28 mouse cellular contexts compared by ENCODE assay signal in genomic region chr1:36191966-36192365, GRCm38 (mm10). TPM values are rescaled to one million over a fixed set of nuclear protein-coding genes. Genes with fewer than 3 reads are reported as not detected.
A peak's percentile ranks its signal among the peaks of the same experiment; 100 is the strongest.
DNase-seq lines count a peak whose midpoint lies in the region; ATAC-seq and TF ChIP-seq lines count a peak whose summit lies in the region.
"Had no signal": no experiment of that assay in that cellular context is flagged by ENCODE, and none has a peak within 500 bp of the region (broad histone marks: within the 10 kb centered on the region; RNA-seq: fewer than 3 reads in every experiment).

No protein-coding gene starts in this region.

- peaks cover 91% of the 10 kb centered on the region for H3K36me3 ChIP-seq in heart, embryonic 14.5 days (ENCODE audit: control insufficient read depth, insufficient read depth, low read length)
- peaks cover 75% of the 10 kb centered on the region for H3K36me3 ChIP-seq in lung, embryonic 14.5 days (ENCODE audit: insufficient read depth)
- peaks cover 96% of the 10 kb centered on the region for H3K36me3 ChIP-seq in kidney, embryonic 15.5 days

- H3K27me3 ChIP-seq in heart, embryonic 14.5 days (ENCODE audit: control insufficient read depth, insufficient read depth, low read length): no peaks in the 10 kb centered on the region
- H3K27me3 ChIP-seq in lung, embryonic 14.5 days (ENCODE audit: insufficient read depth, low read length): no peaks in the 10 kb centered on the region
- no peaks in the 10 kb centered on the region for H3K27me3 ChIP-seq in kidney, embryonic 15.5 days
- H3K27me3 ChIP-seq: limb, embryonic 15.5 days; liver, embryonic 15.5 days; midbrain, embryonic 15.5 days; neural tube, embryonic 15.5 days had no signal

- 28% methylated on average over 11 of the region's 11 CpGs for WGBS in heart, embryonic 14.5 days
- 59% methylated on average over 11 of the region's 11 CpGs for WGBS in lung, embryonic 14.5 days
- 90% methylated on average over 11 of the region's 11 CpGs for WGBS in kidney, embryonic 15.5 days

- peak; percentile 74 for ATAC-seq in heart, embryonic 14.5 days (ENCODE audit: insufficient number of reproducible peaks, insufficient read depth, low FRiP score, low read depth)
- peak; percentile 73; the same call in 1 of the 2 replicates for ATAC-seq in lung, embryonic 14.5 days (ENCODE audit: insufficient read depth)
- no peak for ATAC-seq in kidney, embryonic 15.5 days (replicated peaks; ENCODE audit: low FRiP score)
- ATAC-seq: forebrain, embryonic 16.5 days; intestine, postnatal 0 days; midbrain, embryonic 15.5 days had no signal

- no peak for TF ChIP-seq CTCF in lung, embryonic 14.5 days (IDR thresholded peaks at IDR 0.05; ENCODE audit: low read depth)

- intact Hi-C loops in heart, postnatal 25 days (cut with DNase I): no loop called here

- peak overlapping the region; percentile 1; the same call in 1 of the 2 replicates for H3K4me2 ChIP-seq in heart, embryonic 14.5 days (ENCODE audit: low read length)
- no peak overlapping the region for H3K4me2 ChIP-seq in lung, embryonic 14.5 days
- H3K4me2 ChIP-seq in kidney, embryonic 15.5 days: no peak overlapping the region
- H3K4me2 ChIP-seq: hindbrain, embryonic 14.5 days; limb, embryonic 15.5 days; liver, embryonic 15.5 days; midbrain, embryonic 15.5 days; neural tube, embryonic 15.5 days had no signal

- H3K9ac ChIP-seq in heart, embryonic 14.5 days (ENCODE audit: low read length): no peak overlapping the region
- no peak overlapping the region for H3K9ac ChIP-seq in lung, embryonic 14.5 days
- no peak overlapping the region for H3K9ac ChIP-seq in kidney, embryonic 15.5 days
- H3K9ac ChIP-seq: hindbrain, embryonic 14.5 days; limb, embryonic 15.5 days; liver, embryonic 15.5 days; midbrain, embryonic 15.5 days; neural tube, embryonic 15.5 days had no signal

- no peak overlapping the region for H3K4me3 ChIP-seq in heart, embryonic 14.5 days (ENCODE audit: control insufficient read depth in 1 of 2, insufficient read depth in 1 of 2, low read depth in 1 of 2, low read length in 2 of 2)
- H3K4me3 ChIP-seq in lung, embryonic 14.5 days (ENCODE audit: low read depth, low read length): no peak overlapping the region
- H3K4me3 ChIP-seq in kidney, embryonic 15.5 days (replicated peaks): no peak overlapping the region
- H3K4me3 ChIP-seq: erythroblast, embryonic 14.5 days; limb, embryonic 10.5 days; limb, embryonic 15.5 days; liver, embryonic 15.5 days; midbrain, embryonic 10.5 days; midbrain, embryonic 15.5 days; neural tube, embryonic 15.5 days had no signal

- H3K27ac ChIP-seq in heart, embryonic 14.5 days (replicated peaks in 1 of 2; ENCODE audit: control insufficient read depth in 1 of 2, insufficient read depth in 1 of 2, low read depth in 2 of 2, low read length in 2 of 2): peak overlapping the region; percentile 54 to 78
- no peak overlapping the region for H3K27ac ChIP-seq in lung, embryonic 14.5 days (ENCODE audit: low read depth)
- H3K27ac ChIP-seq in kidney, embryonic 15.5 days: no peak overlapping the region
- H3K27ac ChIP-seq: hindbrain, embryonic 14.5 days; limb, embryonic 10.5 days; limb, embryonic 15.5 days; liver, embryonic 15.5 days; midbrain, embryonic 10.5 days; midbrain, embryonic 15.5 days; neural tube, embryonic 15.5 days had no signal

- no peaks in the 10 kb centered on the region for H3K9me3 ChIP-seq in heart, embryonic 14.5 days (ENCODE audit: control insufficient read depth, low read length)
- H3K9me3 ChIP-seq in lung, embryonic 14.5 days (ENCODE audit: low read depth, low read length): no peaks in the 10 kb centered on the region
- no peaks in the 10 kb centered on the region for H3K9me3 ChIP-seq in kidney, embryonic 15.5 days (replicated peaks)
- H3K9me3 ChIP-seq: limb, embryonic 10.5 days; limb, embryonic 15.5 days; liver, embryonic 15.5 days; midbrain, embryonic 10.5 days; midbrain, embryonic 15.5 days; neural tube, embryonic 15.5 days had no signal

- peaks cover 2 to 7% of the 10 kb centered on the region in 2 experiments; a peak in 3 of 4 replicates for H3K4me1 ChIP-seq in heart, embryonic 14.5 days (ENCODE audit: control insufficient read depth in 2 of 2, insufficient read depth in 2 of 2, low read length in 2 of 2)
- no peaks in the 10 kb centered on the region for H3K4me1 ChIP-seq in lung, embryonic 14.5 days (ENCODE audit: insufficient read depth)
- H3K4me1 ChIP-seq in kidney, embryonic 15.5 days: no peaks in the 10 kb centered on the region
- H3K4me1 ChIP-seq: limb, embryonic 10.5 days; limb, embryonic 15.5 days; liver, embryonic 15.5 days; midbrain, embryonic 10.5 days; midbrain, embryonic 15.5 days; neural tube, embryonic 15.5 days had no signal

- DNase-seq in heart, postnatal 25 days (ENCODE audit: low spot score): no peak
- DNase-seq in lung, embryonic 14.5 days: peak; percentile 64
- DNase-seq in lung, postnatal 25 days (ENCODE audit: low spot score): no peak
- DNase-seq in right cerebral cortex, adult 2 months (ENCODE audit: low spot score in 2 of 2): peak; percentile 18 to 41
- DNase-seq in right cerebral cortex, postnatal 4 days: no peak
- DNase-seq: adrenal gland, postnatal 25 days; B cell, adult 2 months; cerebellum, adult 18-20 months; cerebellum, postnatal 10 days; gastrocnemius, postnatal 10 days; kidney, adult 9 months; kidney, postnatal 14 days; layer of hippocampus, adult 9-11 months; retina, postnatal 1 day; thymus, adult 2 months; thymus, postnatal 4 days had no signal

RNA-seq across cellular contexts. Expression of gene Uggt1, which starts 52.6 kb away (rescaled TPM):
- 50.1 and 50.5 TPM in 2 replicates for polyA plus RNA-seq in heart, embryonic 14.5 days (2014; fragmentation: Nextera tagmentation; extraction: Ambion mirVana)
- total RNA-seq in heart, postnatal 25 days (2021): 10 to 100 TPM; 26.8 to 29.5 TPM
- 76.6 and 80.4 TPM in 2 replicates for polyA plus RNA-seq in lung, embryonic 14.5 days (2014; fragmentation: Nextera tagmentation; extraction: Ambion mirVana)
- 56.1 and 59.9 TPM in 2 replicates for polyA plus RNA-seq in kidney, embryonic 15.5 days (2015; fragmentation: Nextera tagmentation; extraction: Ambion mirVana)

Comparison
In these comparisons a context has a peak if more than half of its experiments do, and no peak if none do; other contexts are left out.
1. DNase-seq: peak in lung, embryonic 14.5 days (single experiment) and right cerebral cortex, adult 2 months (2 of 2); none in heart, postnatal 25 days (single experiment), lung, postnatal 25 days (single experiment) and right cerebral cortex, postnatal 4 days (single experiment).
2. H3K27ac ChIP-seq: peak in heart, embryonic 14.5 days (2 of 2); none in lung, embryonic 14.5 days (single experiment) and kidney, embryonic 15.5 days (single experiment).